7 mouse cellular contexts compared by ENCODE assay signal in genomic region chr13:28959458-28959978, GRCm38 (mm10). TPM values are rescaled to one million over a fixed set of nuclear protein-coding genes. Genes with fewer than 3 reads are reported as not detected.
DNase-seq lines count a peak whose midpoint lies in the region; ATAC-seq and TF ChIP-seq lines count a peak whose summit lies in the region.

No protein-coding gene starts in this region.

- peak; percentile 93 for DNase-seq in brain, adult 2 months (ENCODE audit: low read depth, low spot score)
- DNase-seq in heart, adult 9 months (ENCODE audit: low spot score in 2 of 2): peak; percentile 73 to 79
- peak; percentile 73 to 82 for DNase-seq in kidney, adult 8-10 months
- DNase-seq in limb, embryonic 14.5 days (ENCODE audit: low spot score): peak; percentile 73
- peak; percentile 54 to 76 for DNase-seq in spleen, adult 18-20 months

- peak overlapping the region; percentile 75 for H3K9ac ChIP-seq in limb, embryonic 14.5 days (ENCODE audit: low read depth, low read length, severe bottlenecking)
- H3K9ac ChIP-seq in midbrain, embryonic 15.5 days: peak overlapping the region; percentile 77

- TF ChIP-seq POLR2A in embryonic fibroblast, embryonic 13.5 days (IDR thresholded peaks at IDR 0.05; ENCODE audit: low read depth, low read length): peak; percentile 53
- TF ChIP-seq POLR2A in limb, embryonic 14.5 days (IDR thresholded peaks at IDR 0.05; ENCODE audit: borderline replicate concordance, extremely low read depth, insufficient read depth, insufficient read length): no peak

- TF ChIP-seq CTCF in embryonic fibroblast, embryonic 13.5 days (IDR thresholded peaks at IDR 0.05; ENCODE audit: borderline replicate concordance, insufficient read depth, low read length): peak; percentile 75

- no peaks in the 10 kb centered on the region for H3K9me3 ChIP-seq in limb, embryonic 14.5 days (ENCODE audit: control insufficient read depth, low read length)
- no peaks in the 10 kb centered on the region for H3K9me3 ChIP-seq in midbrain, embryonic 15.5 days

- no peaks in the 10 kb centered on the region for H3K27me3 ChIP-seq in limb, embryonic 14.5 days (ENCODE audit: control insufficient read depth, insufficient read depth, low read length)
- no peaks in the 10 kb centered on the region for H3K27me3 ChIP-seq in midbrain, embryonic 15.5 days (replicated peaks)

- no peaks in the 10 kb centered on the region for H3K36me3 ChIP-seq in limb, embryonic 14.5 days (ENCODE audit: control insufficient read depth, insufficient read depth, low read length)
- no peaks in the 10 kb centered on the region for H3K36me3 ChIP-seq in midbrain, embryonic 15.5 days (replicated peaks)

- no peak overlapping the region for H3K27ac ChIP-seq in embryonic fibroblast, embryonic 13.5 days (ENCODE audit: insufficient read depth, low read length)
- peak overlapping the region; percentile 90 for H3K27ac ChIP-seq in limb, embryonic 14.5 days (replicated peaks; ENCODE audit: low read depth, low read length)
- peak overlapping the region; percentile 98 for H3K27ac ChIP-seq in midbrain, embryonic 15.5 days

- peak overlapping the region; percentile 94 for H3K4me2 ChIP-seq in limb, embryonic 14.5 days (replicated peaks; ENCODE audit: low read depth, low read length, severe bottlenecking)
- peak overlapping the region; percentile 96 for H3K4me2 ChIP-seq in midbrain, embryonic 15.5 days

- ATAC-seq in limb, embryonic 14.5 days (ENCODE audit: low FRiP score, low read depth): peak; percentile 49
- peak; percentile 85 for ATAC-seq in midbrain, embryonic 15.5 days (replicated peaks)

- H3K4me3 ChIP-seq in embryonic fibroblast, embryonic 13.5 days (ENCODE audit: insufficient read depth, low read length): peak overlapping the region; percentile 45
- peak overlapping the region; percentile 61 for H3K4me3 ChIP-seq in limb, embryonic 14.5 days (replicated peaks; ENCODE audit: low read length)
- peak overlapping the region; percentile 51 for H3K4me3 ChIP-seq in midbrain, embryonic 15.5 days

- H3K4me1 ChIP-seq in embryonic fibroblast, embryonic 13.5 days (ENCODE audit: control insufficient read depth, insufficient read depth, low read length): no peaks in the 10 kb centered on the region
- peaks cover 3% of the 10 kb centered on the region; the same call in 1 of the 2 replicates for H3K4me1 ChIP-seq in limb, embryonic 14.5 days (ENCODE audit: control insufficient read depth, insufficient read depth, low read length)
- H3K4me1 ChIP-seq in midbrain, embryonic 15.5 days: peaks cover 18% of the 10 kb centered on the region

- WGBS in limb, embryonic 14.5 days: 1% methylated on average over 23 of the region's 31 CpGs
- under 1% methylated on average over 31 of the region's 31 CpGs for WGBS in midbrain, embryonic 15.5 days

RNA-seq across cellular contexts. Expression of gene Sox4, which starts 6.0 kb away (rescaled TPM):
- polyA plus RNA-seq in embryonic fibroblast, embryonic 13.5 days (2011; ENCODE audit: insufficient read length, low read depth, missing spikeins): 78.8 and 116 TPM in 2 replicates
- 67.1 and 96.1 TPM in 2 replicates for polyA plus RNA-seq in limb, embryonic 14.5 days (2012; rRNA removed)
- polyA plus RNA-seq in limb, embryonic 14.5 days (2014; fragmentation: Nextera tagmentation; extraction: Ambion mirVana): 84.9 and 104 TPM in 2 replicates
- polyA plus RNA-seq in midbrain, embryonic 15.5 days (2015; fragmentation: Nextera tagmentation; extraction: Ambion mirVana): 197 and 207 TPM in 2 replicates
